Mouse (Mus musculus) cerebellum, adult (tissue): ENCODE results near the gene Gm35549.
"Not testable (repeated sequence)": the region's sequence is repeated elsewhere in the genome, so short reads cannot be mapped to it uniquely, and the experiment has no call there.

Experiments
- ATAC-seq: cut with Nextera tagmentation; 2 replicates; pipeline ENCODE4 v1.9.2; 2017; ENCODE audit warnings: mild to moderate bottlenecking, moderate library complexity, mixed read lengths; ENCODE audit not compliant: insufficient number of reproducible peaks, low FRiP score, low TSS enrichment

Gene Gm35549

GRCm38 (mm10) chr9:122843760-122844159 is at the start of gene Gm35549:
Gm35549 (minus strand) TSS chr9:122844035.
- ATAC-seq: no peak

- peak; percentile 91 for ATAC-seq
Observed at GRCm38 (mm10) chr9:122886372-122887179, 42.7 kb upstream of the Gm35549 start.

GRCm38 (mm10) chr9:122885385-122885784 is 41.5 kb upstream of the Gm35549 start, which contains the start of gene Zkscan7:
Zkscan7 (plus strand) TSS chr9:122885685.
- ATAC-seq: no peak

GRCm38 (mm10) chr9:122875145-122875544 is 31.3 kb upstream of the Gm35549 start:
- no peak for ATAC-seq

GRCm38 (mm10) chr9:122874653-122875052 is 30.8 kb upstream of the Gm35549 start:
- ATAC-seq: no peak

- ATAC-seq: no peak
Observed at GRCm38 (mm10) chr9:122872595-122872994, 28.8 kb upstream of the Gm35549 start.

- no peak for ATAC-seq
Observed at GRCm38 (mm10) chr9:122866192-122866591, 22.4 kb upstream of the Gm35549 start.

GRCm38 (mm10) chr9:122865697-122866166 is 21.9 kb upstream of the Gm35549 start, which contains the start of gene Zfp445:
Zfp445 (minus strand) TSS chr9:122866006.
- ATAC-seq: peak; percentile 99

GRCm38 (mm10) chr9:122864848-122865247 is 21.0 kb upstream of the Gm35549 start:
- ATAC-seq: no peak

- no peak for ATAC-seq
Observed at GRCm38 (mm10) chr9:122863731-122864130, 19.9 kb upstream of the Gm35549 start.

- no peak for ATAC-seq
Observed at GRCm38 (mm10) chr9:122860752-122861151, 16.9 kb upstream of the Gm35549 start.

GRCm38 (mm10) chr9:122856716-122857115 is 12.9 kb upstream of the Gm35549 start:
- no peak for ATAC-seq

GRCm38 (mm10) chr9:122855617-122856016 is 11.8 kb upstream of the Gm35549 start:
- ATAC-seq: no peak

- not testable (repeated sequence) for ATAC-seq
Observed at GRCm38 (mm10) chr9:122855141-122855540, 11.3 kb upstream of the Gm35549 start.

GRCm38 (mm10) chr9:122854526-122854925 is 10.7 kb upstream of the Gm35549 start:
- ATAC-seq: no peak

- not testable (repeated sequence) for ATAC-seq
Observed at GRCm38 (mm10) chr9:122847811-122848311, 4.0 kb upstream of the Gm35549 start.

- no peak for ATAC-seq
Observed at GRCm38 (mm10) chr9:122846156-122846555, 2.3 kb upstream of the Gm35549 start.

- no peak for ATAC-seq
Observed at GRCm38 (mm10) chr9:122845621-122846020, 1.8 kb upstream of the Gm35549 start.

- no peak for ATAC-seq
Observed at GRCm38 (mm10) chr9:122837680-122838079, 6.2 kb downstream of the Gm35549 start.

- ATAC-seq: no peak
Observed at GRCm38 (mm10) chr9:122837216-122837615, 6.6 kb downstream of the Gm35549 start.

- ATAC-seq: no peak; the same call in 1 of the 2 replicates
Observed at GRCm38 (mm10) chr9:122836790-122837189, 7.0 kb downstream of the Gm35549 start.

GRCm38 (mm10) chr9:122836126-122836525 is 7.7 kb downstream of the Gm35549 start:
- ATAC-seq: no peak
